Mouse (Mus musculus) hindlimb bud, embryonic 11.5 days (tissue): ENCODE data around the gene Epn2.

ENCODE experiments used
- DNase-seq: peaks from one replicate; pipeline ENCODE4 v3.0.0-alpha.2; 2012; ENCODE audit warnings: low read depth, low spot score; ENCODE audit errors: extremely low spot score

The Epn2 gene

DNA sequence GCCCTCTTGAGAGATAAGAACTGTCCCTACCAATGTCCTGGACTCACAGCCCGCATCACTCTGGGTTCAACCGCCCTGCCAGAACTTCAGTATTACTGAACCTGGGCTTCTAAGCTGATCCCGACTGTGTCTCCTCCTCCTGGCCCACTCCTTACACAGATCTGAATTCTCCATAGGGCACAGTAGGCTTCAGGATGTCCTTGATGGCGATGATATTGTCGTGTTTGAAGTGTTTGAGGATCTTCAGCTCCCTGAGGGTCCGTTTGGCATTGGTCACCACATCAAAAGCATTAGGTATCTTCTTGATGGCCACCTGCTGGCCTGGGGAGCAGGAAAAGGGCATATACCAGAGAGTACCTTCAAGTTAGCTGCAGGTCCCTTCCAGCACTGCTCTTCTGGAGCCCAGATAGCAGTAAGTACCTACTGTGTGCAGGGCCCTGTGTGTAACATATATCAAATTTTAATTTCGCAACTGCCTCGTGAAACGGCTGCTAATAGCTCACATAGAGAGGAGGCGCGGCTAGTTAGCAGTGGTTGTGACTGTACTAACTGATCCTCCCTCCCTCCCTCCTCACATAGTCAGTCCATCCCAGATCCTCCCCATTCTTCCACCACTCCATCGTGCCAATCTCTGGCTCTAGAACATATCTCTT is 86.6 kb downstream of the Epn2 start:
- no peak for DNase-seq

DNA sequence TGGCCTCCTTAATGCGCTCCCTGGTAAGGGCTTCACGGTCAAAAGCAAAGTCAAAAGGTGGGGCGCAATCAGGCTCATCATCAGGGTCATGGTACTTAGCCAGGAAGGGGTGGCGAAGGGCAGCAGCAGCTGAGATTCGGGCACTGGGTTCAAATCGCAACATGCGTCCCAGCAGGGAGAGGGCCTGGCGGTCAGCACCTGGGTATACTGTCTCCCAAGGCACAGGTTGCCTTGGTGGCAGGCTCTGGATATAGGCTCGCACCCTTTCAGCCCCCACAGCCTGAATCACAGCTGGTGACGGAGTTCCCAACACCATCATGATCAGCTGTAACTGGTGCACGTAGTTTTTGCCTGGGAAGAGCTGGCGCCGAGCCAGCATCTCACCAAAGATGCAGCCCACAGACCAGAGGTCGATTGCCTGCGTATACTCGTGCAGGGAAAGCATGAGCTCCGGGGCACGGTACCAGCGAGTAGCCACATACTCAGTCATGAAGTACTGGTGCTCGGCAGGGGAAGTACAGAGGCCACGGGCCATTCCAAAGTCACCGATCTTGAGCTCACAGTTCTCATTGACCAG is 88.5 kb downstream of the Epn2 start:
- no peak for DNase-seq

DNA sequence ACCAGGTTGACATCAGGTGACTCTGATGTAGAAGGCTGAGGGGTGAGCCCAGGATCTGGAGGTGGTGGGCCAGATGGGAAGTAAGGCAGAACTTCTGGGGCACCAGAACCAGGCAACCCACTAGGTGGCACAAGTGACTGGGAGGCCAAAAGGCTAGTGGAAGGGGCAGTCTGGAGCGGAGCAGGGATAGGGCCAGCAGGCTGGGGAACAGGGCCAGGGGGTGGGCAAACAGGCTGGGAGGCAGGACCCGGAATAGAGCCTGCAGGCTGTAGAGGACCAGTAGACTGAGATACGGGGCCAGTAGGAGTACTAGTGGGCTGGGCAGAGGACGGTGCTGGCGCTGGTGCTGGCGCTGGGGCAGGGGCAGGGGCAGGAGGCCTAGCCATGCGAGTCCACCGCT is 89.6 kb downstream of the Epn2 start:
- DNase-seq = no peak

DNA sequence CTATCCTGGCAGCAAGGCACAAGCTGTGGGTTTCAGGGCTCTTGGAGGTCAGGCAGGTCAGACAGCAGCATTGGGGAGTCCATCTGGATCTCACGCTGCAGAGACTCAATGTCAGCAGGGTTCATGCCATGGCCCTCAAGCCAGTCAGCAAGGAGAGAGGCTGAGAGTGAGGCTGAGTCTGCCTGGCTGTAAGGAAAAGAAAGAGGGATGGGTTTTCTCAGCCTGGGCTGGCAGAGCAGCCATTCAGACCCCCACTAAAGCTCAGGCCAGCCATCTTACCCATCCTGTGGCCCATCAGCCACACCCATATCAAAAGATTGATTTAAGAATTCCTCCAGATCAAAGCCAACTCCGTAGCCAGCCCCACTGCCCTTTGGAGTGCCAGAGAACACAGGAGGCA is 90.4 kb downstream of the Epn2 start:
- DNase-seq = no peak

DNA sequence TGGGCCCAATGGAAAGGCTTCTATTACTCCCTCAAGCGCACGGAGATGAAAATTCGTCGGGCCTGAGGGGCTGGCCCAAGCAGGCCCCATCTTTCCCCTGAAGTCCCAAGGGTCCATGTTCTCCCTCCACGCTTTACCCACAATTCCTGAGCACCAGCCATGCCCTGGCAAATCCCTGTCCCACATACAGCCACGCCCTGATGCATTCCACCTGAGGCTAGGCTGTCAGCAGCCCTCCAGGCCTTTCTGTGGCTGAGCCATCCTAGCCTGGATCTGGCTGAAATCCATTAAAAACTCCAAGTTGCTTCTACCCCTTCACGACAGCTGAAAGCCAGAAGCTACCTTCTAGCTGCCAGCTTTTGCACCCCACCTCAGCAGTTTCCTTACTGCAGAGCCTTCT is 91.6 kb downstream of the Epn2 start:
- no peak for DNase-seq

DNA sequence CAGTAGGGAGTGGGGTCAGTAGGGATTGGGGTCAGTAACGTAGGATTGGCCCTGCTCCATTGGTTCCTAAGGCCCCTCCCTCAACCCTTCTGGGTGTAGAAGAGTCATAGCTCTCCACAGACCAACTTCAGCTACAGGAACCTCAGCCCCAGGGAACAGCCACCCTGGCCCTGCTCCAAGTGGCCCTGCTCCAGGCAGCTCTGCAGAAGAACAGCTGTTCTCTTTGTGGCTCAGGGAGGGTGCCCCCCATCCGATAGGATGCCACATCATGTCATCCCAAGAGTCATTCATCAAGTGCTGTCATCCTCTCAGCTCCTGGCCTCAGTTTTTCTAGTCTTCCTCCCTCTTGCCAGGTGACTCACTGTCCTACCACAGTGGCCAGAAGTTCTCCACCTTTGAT is 92.1 kb downstream of the Epn2 start:
- DNase-seq = no peak

DNA sequence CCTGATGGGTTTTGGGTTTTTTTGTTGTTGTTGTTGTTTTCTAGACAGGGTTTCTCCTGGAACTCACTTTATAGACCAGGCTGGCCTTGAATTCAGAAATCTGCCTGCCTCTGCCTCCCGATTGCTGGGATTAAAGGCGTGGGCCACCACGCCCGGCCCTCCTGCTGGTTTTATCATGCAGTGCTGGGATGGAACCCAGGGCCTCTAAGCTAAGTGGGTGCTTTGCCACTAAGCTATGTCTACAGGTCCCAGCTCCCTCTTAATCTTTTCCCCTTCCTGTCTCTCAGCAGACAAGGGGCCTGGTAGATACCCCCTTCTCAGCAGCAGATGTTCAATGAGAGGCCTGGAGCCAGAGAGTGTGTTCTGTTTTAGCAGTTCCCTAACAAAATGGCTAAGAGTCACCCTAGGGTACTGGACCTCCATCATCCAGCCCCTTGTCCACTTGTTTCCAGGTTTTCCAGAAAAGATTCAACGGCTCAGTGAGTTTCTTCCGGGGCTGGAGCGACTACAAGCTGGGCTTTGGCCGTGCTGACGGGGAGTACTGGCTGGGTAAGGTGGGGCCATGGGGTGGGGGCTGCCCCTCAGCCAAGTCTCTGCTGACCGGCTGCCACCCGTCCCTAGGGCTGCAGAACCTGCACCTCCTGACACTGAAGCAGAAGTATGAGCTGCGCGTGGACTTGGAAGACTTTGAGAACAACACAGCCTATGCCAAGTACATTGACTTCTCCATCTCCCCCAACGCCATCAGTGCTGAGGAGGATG is 92.8 kb downstream of the Epn2 start:
- no peak for DNase-seq

DNA sequence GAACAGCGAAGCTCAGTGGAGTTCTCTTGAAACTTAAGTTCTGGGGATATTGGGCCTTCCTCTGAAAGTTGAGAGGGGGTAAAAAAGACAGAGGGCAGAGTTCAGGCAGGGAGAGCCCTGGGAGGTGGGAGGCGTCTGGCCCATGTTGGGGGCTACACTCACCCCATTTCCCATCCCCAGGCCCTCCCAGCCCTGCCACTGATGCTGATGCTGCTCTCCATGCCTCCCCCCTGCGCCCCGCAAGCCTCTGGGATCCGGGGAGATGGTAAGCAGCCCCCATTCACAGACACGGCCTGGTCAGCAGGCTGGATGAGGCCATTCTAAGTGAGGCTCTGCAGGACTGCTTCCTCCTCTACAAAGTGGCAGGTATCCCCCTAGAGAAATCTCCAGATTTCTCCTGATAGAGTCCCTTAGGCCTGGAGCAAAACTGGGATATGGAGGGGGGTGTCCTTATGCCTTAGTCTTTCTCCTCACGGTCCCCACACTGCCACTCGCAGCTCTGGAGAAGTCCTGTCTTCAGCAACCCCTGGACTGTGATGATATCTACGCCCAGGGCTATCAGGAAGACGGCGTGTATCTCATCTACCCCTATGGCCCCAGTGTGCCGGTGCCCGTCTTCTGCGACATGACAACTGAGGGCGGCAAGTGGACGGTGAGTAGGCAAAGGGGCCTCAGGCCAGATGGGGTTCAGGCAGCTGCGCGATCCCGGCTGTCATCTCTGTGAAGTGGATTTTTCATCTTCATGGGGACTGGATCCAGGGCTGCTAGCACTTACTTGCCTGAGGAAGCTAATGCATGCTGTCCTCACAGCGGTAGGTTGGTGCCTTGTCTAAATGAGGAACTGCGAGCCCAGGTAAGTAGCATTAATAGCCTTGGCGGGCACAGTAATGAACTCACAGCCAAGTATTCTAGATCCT is 93.7 kb downstream of the Epn2 start:
- DNase-seq = no peak

DNA sequence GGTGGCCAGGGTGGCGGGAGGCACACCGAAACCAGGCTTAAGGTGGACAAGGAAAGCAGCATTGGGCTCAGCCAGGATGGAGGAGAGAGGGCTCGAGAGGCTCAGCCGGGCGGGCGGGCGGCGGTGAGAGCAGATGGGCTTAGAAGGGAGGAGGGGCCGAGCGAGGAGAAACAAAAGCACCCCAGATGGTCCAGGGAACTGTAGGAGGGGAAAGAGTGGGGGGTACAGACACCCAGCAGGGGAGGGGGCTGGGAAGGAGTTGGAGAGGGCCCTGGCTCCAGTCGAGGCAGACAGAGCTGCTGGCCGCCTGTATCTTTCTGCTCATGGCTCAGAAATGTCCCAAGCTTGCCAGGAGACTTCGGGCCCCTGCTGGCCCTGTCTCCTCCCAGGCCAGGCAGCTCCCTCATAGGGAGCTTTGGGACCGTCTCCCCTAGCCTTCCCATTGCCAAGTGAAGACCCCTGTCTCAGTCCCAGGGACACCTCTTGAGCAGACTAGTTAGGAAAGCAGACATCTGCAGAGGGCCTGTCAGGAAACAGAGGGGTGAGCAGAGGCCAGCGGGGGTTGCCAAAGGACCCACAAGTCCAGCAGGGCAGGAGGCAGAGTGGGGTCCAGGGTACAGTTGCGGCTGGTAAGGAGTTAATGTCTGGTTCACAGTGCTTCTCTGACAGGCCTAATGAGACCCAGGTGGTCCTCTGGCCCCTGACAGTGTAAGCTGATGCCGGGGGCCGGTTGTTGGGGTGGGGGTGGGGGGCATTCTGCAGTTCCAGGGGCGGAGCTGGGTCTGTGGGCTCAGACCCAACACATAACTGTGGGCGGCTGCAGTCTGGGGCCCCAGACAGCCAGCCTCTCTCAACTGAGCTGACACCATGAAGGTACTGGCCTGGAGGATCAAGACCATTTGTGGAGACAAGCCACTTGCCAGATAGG is 94.6 kb downstream of the Epn2 start, which contains the start of gene Mfap4:
Mfap4 (plus strand) TSS at position 819 of the 928 bp plus-strand sequence.
- no peak for DNase-seq

DNA sequence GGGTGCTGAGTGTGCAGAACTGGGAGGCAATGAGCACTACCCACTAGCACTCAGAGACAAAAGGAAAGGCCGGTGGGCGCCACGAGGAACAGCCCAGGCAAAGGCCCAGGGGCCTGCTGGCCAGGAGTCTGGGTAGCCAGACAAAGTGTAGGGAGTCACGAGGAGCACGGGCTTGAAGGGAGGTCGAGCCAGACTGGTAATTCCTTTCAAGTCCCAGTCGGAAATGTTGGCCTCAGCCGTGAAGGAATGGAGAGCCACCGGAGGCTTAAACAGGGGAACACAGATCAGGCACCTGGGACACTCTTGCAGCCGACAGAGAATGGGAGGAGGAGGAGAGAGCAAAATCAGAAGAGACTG is 95.3 kb downstream of the Epn2 start:
- no peak for DNase-seq

DNA sequence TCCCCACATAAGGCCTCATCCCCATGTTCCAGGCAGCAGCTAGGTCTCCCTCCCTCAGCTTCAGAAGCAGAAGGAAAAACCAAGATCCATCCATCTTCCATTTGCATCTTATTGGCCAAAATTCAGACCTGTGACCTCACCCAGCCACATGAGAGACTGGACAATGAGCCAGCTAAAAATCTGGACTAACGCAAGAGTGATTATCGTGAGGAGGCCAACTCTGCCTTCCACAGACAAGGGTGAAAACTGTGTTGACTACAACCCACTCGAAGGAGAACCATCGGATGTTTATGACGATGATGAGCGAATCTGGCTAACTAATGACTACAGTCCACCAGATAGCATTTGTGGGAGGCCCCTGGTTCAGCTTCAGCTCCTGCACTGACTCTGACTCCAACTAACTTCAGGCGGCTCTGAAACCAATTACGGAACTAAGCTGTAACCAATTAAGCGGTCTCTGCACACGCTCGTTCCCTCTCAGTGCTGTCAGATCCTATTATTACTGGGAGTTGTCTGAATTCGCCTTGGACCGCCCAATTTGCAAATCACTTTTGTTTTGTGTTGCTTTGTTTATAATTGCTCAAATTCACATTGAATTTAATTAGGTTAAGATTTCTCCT is 96.2 kb downstream of the Epn2 start:
- DNase-seq = no peak

DNA sequence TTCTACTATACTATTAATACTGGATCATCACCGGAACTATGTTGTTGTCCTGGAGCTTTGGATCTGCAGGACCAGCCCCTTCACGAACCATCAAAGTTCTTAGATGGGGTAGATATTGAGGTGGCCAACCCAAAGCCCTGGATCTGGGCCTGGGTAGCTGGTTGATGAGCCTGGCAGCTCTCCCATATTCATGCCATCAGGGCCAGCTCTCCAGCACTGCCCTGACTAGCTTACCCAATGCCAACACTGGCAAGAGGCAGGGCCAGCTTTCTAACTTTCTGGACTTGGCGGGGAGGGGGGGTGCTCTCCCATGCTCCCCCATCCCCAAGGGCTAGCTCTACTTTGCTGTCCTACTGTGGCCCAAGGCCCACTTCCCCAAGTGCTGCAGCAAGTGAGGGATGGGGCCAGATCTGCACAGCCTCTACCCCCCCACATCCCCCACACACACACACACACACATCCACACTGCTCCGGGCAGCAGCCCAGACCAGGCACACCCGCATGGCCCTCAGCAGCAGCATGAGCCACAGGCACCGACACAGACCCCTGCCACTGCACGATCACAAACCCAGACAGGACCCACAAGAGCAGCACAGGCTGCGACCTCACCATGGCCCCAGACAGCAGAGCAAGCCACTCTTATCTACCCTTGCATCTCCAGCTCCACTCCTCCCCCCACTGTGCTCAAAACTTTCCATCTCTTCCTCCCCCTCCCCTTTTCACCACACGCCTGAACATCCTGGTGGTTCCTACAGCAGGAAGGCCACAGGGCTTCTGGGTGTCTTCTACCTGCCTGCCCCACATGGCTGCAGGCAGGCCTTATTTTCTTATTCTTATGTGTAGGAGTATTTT is 98.0 kb downstream of the Epn2 start:
- no peak for DNase-seq

DNA sequence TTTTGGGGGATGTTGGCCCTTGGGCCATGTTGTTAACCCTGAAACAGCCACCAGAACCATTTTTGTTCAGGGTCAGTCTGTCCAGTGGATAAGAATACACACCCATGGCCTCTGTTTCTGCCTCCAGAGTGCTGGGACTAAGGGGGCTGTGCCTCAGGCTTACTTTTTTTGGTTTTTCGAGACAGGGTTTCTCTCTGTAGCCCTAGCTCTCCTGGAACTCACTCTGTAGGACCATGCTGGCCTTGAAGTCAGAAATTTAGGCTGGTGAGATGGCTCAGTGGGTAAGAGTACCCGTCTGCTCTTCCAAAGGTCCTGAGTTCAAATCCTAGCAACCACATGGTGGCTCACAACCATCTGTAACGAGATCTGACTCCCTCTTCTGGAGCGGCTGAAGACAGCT is 100.7 kb downstream of the Epn2 start:
- DNase-seq = no peak

DNA sequence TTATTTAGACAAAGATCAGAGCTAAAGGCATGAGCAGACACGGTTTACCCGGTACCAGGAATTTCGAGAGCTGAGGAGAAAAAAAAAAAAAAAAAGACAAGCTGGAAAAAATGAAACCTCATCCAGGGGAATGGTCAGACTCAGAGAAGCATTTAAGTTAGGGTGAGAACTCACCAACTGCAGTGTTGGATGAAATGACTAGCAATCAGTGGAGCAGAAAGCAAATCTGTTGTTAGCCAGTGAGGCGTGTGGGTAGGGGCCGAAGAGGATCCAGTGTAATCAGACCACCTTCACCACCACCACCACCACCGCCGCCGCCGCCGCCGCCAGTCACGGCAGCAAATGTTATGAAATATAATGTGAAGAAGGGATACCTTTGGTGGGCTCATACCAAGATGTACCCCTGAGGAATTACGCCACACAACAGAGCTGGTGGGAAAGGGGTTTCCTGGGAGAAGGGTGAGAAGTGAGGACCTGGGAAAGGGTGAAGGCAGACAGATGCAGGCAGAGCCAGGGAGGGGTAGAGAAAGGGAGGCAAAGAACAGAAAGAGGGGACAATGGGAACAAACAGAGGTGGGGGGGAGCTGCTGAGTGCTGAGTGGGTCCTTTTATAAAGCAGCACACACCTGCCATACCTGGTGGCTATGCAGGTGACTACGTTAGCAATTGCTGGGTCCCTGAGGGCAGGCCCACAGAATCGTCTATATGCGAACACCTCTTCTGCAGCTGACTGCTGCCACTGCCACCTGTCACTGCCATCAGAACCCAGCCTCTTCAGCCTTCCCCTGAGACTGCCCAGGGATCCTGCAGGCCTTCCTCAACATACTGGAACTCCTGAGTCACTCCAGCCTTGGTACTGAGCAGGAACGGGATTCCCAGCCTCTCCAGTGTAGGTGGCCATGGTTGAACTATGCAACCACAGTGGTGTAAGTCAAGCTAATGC is 101.7 kb downstream of the Epn2 start:
- no peak for DNase-seq

DNA sequence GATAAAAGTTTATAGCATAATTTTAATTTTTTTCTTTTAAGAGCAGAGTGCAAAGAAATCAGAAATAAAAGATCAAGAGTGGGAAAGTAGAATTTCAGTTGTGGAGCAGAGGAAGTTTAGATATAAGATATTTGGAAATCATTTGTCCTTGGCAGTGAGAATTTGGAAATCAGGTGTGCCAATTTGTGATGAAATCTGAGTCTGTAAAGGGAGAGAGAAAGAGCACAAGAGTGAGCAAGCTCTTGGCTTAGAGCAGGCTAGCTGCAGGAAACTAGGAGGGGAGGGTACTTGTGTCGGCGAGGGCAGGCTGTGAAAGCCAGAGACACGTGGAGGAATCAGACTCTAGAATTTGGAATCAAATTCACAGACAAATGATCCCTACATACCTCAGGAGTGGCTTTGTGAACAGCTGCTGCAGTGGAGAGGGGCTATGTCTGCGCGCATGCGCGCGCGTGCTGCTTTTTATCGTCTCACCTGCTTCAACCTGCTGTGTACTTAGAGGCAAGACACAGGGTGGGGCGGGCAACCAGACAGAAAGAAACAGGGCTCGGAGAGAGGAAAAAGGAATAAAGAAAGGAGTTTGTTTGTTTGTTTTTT is 102.6 kb downstream of the Epn2 start:
- DNase-seq = no peak

DNA sequence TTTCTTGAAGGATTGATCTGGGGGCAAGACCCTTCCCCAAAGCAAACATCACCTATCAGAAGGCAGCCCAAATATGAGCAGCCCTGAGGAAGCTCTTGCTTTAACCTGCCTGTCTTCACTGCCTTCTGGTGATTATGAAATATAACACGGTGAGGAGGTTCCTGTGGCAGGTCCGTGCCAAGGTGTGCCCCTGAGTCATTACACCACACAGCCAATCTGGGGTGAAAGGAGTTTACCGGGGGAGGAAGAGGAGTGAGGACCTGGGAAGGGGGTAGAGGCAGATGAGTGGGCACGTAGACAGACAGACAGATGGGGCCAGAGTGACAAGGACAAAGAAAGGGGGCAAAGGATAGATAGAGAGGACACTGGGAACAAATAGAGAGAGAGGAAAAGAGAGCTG is 105.9 kb downstream of the Epn2 start:
- no peak for DNase-seq

DNA sequence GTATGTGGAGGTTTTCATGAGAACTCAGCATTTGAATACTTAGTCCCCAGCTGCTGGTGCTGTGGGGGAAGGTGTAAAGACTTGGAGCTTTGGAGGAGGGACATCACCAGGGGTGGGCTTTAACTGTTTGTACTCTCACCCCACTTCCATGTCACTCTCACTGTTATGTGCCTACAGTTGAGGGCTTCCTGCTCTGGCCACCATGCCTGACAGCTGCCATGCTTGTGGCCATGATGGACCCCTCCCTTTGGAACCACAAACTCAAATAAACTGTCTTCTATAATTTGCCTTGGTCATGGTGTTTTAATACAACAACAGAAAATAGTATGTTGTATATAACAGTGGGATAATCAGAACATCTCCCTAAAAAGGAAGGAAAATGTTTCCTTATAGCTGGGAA is 108.6 kb downstream of the Epn2 start:
- DNase-seq = no peak
